Mouse (Mus musculus) thymus, adult 2 months (tissue): ENCODE results near the gene Tert. TPM values are rescaled to one million over a fixed set of nuclear protein-coding genes. Genes with fewer than 3 reads are reported as not detected.
A peak's percentile ranks its signal among the peaks of the same experiment; 100 is the strongest.

Experiments
- DNase-seq: peaks from one replicate; pipeline ENCODE4 v3.0.0; 2021
- H3K27ac ChIP-seq: fragments of 200-500 bp; 2 replicates; pipeline ENCODE4 v1.5.1; 2012; ENCODE audit warnings: low read length, control low read depth; ENCODE audit not compliant: control insufficient read depth, insufficient read depth
- H3K27me3 ChIP-seq: fragments of 200-500 bp; 2 replicates; pipeline ENCODE4 v1.6.1; 2012; ENCODE audit warnings: mild to moderate bottlenecking, low read length, moderate library complexity, mixed read lengths; ENCODE audit not compliant: control insufficient read depth, insufficient read depth
- H3K36me3 ChIP-seq: fragments of 200-500 bp; 2 replicates; pipeline ENCODE4 v1.6.1; 2012; ENCODE audit warnings: mild to moderate bottlenecking, low read length, moderate library complexity; ENCODE audit not compliant: control insufficient read depth, insufficient read depth
- H3K4me1 ChIP-seq: fragments of 200-500 bp; replicated peaks from 2 replicates; pipeline ENCODE4 v1.6.1; 2012; ENCODE audit warnings: low read length; ENCODE audit not compliant: control insufficient read depth, insufficient read depth
- H3K4me3 ChIP-seq: fragments of 200-500 bp; 2 replicates; pipeline ENCODE4 v1.5.1; 2012; ENCODE audit warnings: mild to moderate bottlenecking, low read length, control low read depth, moderate library complexity; ENCODE audit not compliant: control insufficient read depth, insufficient read depth
- CTCF ChIP-seq: fragments of 200-500 bp; IDR thresholded peaks from 2 replicates; pipeline ENCODE4 v1.5.1; 2012; ENCODE audit warnings: mild to moderate bottlenecking, control low read depth, low read length, moderate library complexity, borderline replicate concordance; ENCODE audit not compliant: control insufficient read depth, poor library complexity, insufficient read depth; ENCODE audit errors: extremely low read depth
- POLR2A ChIP-seq: fragments of 200-500 bp; IDR thresholded peaks from 2 replicates; pipeline ENCODE4 v1.6.1; 2012; ENCODE audit warnings: mild to moderate bottlenecking, low read length, control low read depth, moderate library complexity; ENCODE audit not compliant: control insufficient read depth, poor library complexity, insufficient read depth; ENCODE audit errors: extremely low read depth
- WGBS: fragments of 180-500 bp; shearing (Covaris S2); methylation state at CpG from one replicate; pipeline ENCODE4 v1.1.7; 2018; 5-methylcytosine and 5-hydroxymethylcytosine counted together
- polyA plus RNA-seq: library from polyadenylated mRNA; depleted of rRNA; stranded (reverse); fragments of >200 nt; gene quantifications from 2 replicates; pipeline ENCODE4 v1.2.3, GENCODE M21; 2012; rRNA removed

Gene Tert
- 16.2 and 17.2 TPM in 2 replicates for polyA plus RNA-seq

DNA sequence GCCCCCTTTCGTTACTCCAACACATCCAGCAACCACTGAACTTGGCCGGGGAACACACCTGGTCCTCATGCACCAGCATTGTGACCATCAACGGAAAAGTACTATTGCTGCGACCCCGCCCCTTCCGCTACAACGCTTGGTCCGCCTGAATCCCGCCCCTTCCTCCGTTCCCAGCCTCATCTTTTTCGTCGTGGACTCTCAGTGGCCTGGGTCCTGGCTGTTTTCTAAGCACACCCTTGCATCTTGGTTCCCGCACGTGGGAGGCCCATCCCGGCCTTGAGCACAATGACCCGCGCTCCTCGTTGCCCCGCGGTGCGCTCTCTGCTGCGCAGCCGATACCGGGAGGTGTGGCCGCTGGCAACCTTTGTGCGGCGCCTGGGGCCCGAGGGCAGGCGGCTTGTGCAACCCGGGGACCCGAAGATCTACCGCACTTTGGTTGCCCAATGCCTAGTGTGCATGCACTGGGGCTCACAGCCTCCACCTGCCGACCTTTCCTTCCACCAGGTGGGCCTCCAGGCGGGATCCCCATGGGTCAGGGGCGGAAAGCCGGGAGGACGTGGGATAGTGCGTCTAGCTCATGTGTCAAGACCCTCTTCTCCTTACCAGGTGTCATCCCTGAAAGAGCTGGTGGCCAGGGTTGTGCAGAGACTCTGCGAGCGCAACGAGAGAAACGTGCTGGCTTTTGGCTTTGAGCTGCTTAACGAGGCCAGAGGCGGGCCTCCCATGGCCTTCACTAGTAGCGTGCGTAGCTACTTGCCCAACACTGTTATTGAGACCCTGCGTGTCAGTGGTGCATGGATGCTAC is at the start of gene Tert:
TSS of gene Tert (plus strand) at position 167 of the 805 bp plus-strand sequence.
- WGBS, result 20% methylated on average over 47 of the region's 47 CpGs
- Histone ChIP-seq H3K4me3 (peak within 1 kb of the TSS; percentile 62), H3K4me1 (peaks cover 14% of the 10 kb centered on the region), H3K36me3 (no peaks in the 10 kb centered on the region), H3K27me3 (no peaks in the 10 kb centered on the region), H3K27ac (no peak within 1 kb of the TSS)
- TF ChIP-seq CTCF, result no peak
- TF ChIP-seq POLR2A, result no peak
- peak; percentile 76 for DNase-seq

DNA sequence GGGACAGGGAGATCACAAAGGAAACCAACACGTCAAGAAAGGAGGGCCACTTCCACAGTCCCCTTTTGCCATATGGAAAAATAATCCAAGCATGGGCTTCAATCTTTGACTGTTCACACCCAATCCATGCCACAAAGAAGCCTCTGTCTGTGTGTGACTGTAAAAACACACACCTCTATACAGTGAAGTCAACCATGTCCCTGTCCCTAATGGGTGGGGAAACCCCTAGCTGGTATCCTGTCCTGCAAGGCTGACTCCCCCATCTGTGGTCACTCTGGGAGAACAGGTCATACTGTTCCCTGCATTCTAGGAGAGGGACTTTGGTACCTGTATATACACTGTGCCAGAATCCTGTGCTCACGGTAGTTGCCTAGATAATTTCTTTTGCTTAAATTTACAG is 49.4 kb upstream of the Tert start:
- Histone ChIP-seq H3K36me3 (no peaks in the 10 kb centered on the region), H3K27ac (no peak overlapping the region), H3K4me3 (no peak overlapping the region), H3K27me3 (no peaks in the 10 kb centered on the region), H3K4me1 (no peaks in the 10 kb centered on the region)
- DNase-seq, result no peak
- 80% methylated on average over 2 of the region's 2 CpGs for WGBS
- TF ChIP-seq POLR2A (no peak), CTCF (no peak)

GRCm38 (mm10) chr13:73591488-73591887 is 35.2 kb upstream of the Tert start:
- H3K4me3 ChIP-seq, result no peak overlapping the region
- H3K4me1 ChIP-seq, result no peaks in the 10 kb centered on the region
- no peak for DNase-seq
- no peaks in the 10 kb centered on the region for H3K36me3 ChIP-seq
- WGBS, result 68% methylated on average over 3 of the region's 3 CpGs
- H3K27ac ChIP-seq, result no peak overlapping the region
- TF ChIP-seq POLR2A (no peak), CTCF (no peak)
- no peaks in the 10 kb centered on the region for H3K27me3 ChIP-seq

DNA sequence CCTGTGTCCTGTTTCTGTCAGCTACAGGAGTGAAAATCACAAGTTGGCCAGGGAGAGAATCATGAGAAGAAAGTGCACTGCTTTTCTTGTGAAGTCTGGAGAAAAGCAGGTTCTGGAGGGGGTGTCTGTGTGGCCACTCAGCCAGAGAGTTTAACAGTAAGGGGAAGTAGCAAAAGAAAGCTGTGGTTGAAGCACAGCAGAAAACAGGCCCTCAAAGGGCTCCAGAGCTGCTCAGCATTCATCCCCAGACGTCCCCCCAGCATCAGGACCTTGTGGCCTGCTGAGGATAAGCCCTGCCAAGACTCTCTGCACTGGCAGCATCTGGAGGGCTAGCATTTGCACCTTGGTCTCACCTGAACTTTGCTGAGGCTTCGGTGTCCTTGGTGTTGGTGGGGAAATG is 34.2 kb upstream of the Tert start:
- no peak for DNase-seq
- no peak for TF ChIP-seq CTCF
- no peak for TF ChIP-seq POLR2A
- WGBS, result 48% methylated on average over 2 of the region's 2 CpGs

DNA sequence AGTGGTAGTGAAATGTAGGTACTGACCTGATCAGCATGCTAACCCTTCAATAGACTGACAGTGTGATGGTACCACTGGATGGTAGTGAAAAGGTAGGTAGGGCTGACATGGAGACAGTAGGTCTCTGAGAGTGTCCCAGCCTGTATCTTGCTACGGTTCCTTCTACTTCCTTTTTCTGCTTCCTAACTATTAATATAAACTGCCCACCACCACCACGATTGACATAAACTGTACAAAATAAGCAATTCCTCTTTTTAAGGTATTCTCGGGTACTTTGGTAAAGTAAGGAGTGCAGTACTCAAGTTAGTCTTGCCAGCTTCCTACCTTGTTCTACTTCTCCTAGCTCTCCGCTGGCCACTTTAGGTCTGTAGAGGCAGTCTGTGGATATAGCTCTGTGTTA is 30.4 kb upstream of the Tert start:
- no peak for TF ChIP-seq CTCF
- TF ChIP-seq POLR2A, result no peak

More for the DNA sequence above, 34.2 kb upstream of the Tert start:
- Histone ChIP-seq H3K27me3 (no peaks in the 10 kb centered on the region), H3K4me3 (no peak overlapping the region), H3K36me3 (no peaks in the 10 kb centered on the region), H3K4me1 (no peaks in the 10 kb centered on the region), H3K27ac (no peak overlapping the region)

GRCm38 (mm10) chr13:73600217-73600616 is 26.5 kb upstream of the Tert start:
- Histone ChIP-seq H3K4me3 (no peak overlapping the region), H3K4me1 (peaks cover 11% of the 10 kb centered on the region), H3K27me3 (no peaks in the 10 kb centered on the region), H3K36me3 (no peaks in the 10 kb centered on the region), H3K27ac (no peak overlapping the region)
- 19% methylated on average over 4 of the region's 4 CpGs for WGBS
- DNase-seq, result no peak
- TF ChIP-seq CTCF (no peak), POLR2A (no peak)

More for the DNA sequence above, 30.4 kb upstream of the Tert start:
- 23% methylated on average over 4 of the region's 4 CpGs for WGBS
- no peak overlapping the region for H3K4me3 ChIP-seq
- DNase-seq, result no peak
- H3K27me3 ChIP-seq, result no peaks in the 10 kb centered on the region
- H3K4me1 ChIP-seq, result no peaks in the 10 kb centered on the region
- no peak overlapping the region for H3K27ac ChIP-seq
- no peaks in the 10 kb centered on the region for H3K36me3 ChIP-seq

- Histone ChIP-seq H3K4me1 (peaks cover 11% of the 10 kb centered on the region), H3K27me3 (no peaks in the 10 kb centered on the region), H3K36me3 (peaks cover 9% of the 10 kb centered on the region; the same call in 1 of the 2 replicates), H3K4me3 (no peak overlapping the region), H3K27ac (no peak overlapping the region)
- TF ChIP-seq POLR2A, result no peak
- no peak for TF ChIP-seq CTCF
- DNase-seq, result no peak
- 64% methylated on average over 4 of the region's 4 CpGs for WGBS
Measured at GRCm38 (mm10) chr13:73603046-73603445, 23.7 kb upstream of the Tert start.
